Mouse (Mus musculus) large intestine, adult 2 months (tissue): ENCODE results near the gene Kif6. TPM values are rescaled to one million over a fixed set of nuclear protein-coding genes. Genes with fewer than 3 reads are reported as not detected.
A peak's percentile ranks its signal among the peaks of the same experiment; 100 is the strongest.

Experiments
- DNase-seq: peaks from one replicate; pipeline ENCODE4 v3.0.0-alpha.2; 2012; ENCODE audit warnings: low read depth, low spot score
- WGBS: fragments of 180-500 bp; shearing (Covaris S2); methylation state at CpG from one replicate; pipeline ENCODE4 v1.1.7; 2018; 5-methylcytosine and 5-hydroxymethylcytosine counted together
- polyA plus RNA-seq: library from polyadenylated mRNA; depleted of rRNA; stranded (reverse); fragments of >200 nt; gene quantifications from 2 replicates; pipeline ENCODE4 v1.2.3, GENCODE M21; 2012; rRNA removed

The Kif6 gene
- 0.07 and 0.10 TPM in 2 replicates for polyA plus RNA-seq

DNA sequence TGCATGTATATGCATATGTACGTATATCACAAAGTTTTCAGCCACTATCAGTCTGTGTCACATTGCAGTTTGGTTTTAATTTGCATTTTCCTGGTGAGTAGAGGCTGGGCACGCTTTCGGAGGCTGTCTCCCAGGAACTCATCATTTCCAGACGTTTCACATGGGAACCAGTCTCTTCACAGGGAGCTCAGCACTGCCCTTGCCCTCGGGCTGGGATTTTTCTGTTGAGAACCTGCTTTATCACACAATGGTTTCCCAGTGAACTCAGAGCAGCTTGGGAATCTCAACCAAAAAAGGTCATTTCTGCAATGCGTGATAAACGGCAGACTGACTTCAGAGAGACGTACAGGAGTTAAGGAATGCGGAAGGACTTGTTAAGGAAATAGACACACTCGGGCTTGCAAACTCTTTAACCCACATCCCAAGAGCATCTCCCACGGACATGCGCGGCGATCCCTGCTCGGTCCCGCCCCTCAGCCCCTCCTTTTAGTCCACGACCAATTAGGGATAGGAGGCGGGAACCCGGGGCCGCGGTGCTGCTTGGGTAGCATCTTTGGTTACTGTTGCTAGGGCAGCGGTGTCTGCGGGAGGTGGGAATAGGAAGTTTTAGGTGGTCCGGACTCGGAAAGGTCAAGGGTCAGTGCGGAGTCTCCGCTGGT is at the start of gene Kif6:
TSS of gene Kif6 (plus strand) at position 560 of the 659 bp plus-strand sequence.
- WGBS: 3% methylated on average over 27 of the region's 27 CpGs
- DNase-seq: peak; percentile 6

DNA sequence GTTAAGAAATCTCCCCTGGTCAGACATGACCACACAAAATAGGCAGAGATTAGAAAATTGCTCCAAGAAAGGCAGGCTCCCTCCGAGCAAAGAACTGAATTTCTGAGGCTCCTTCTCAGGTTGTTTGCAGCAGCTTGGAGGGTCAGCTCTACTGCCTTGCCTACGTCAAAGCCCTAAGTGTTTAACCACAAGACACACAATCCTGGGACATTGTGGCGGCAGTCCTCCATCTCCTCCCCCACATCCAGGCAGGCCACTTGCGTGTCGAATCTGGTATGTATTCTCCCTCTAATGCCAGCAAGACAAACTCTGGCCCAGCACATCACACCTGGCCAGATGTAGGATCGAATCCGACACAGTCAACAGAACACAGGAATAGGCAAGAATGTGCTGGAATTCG is 46.2 kb upstream of the Kif6 start:
- DNase-seq: no peak
- 74% methylated on average over 8 of the region's 8 CpGs for WGBS

DNA sequence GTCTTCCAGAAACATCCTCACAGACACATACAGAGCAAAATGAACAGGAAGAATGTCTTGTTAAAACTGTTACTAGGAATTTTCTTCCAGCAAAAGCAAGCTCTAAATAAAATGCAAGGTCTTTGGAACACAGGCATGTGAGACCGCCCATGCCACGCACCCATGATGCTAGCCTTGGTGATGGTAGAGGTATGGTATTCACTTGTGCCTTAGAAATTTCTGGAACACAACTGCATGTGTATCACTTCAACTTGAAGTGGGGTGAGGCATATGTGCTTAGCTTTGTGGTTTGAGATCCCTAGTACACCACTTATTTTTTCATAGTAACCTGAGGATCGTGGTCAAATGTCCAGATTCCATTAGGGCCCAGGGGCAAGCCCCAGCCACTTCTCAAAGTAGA is 37.6 kb upstream of the Kif6 start:
- 93% methylated on average over 3 of the region's 3 CpGs for WGBS

DNA sequence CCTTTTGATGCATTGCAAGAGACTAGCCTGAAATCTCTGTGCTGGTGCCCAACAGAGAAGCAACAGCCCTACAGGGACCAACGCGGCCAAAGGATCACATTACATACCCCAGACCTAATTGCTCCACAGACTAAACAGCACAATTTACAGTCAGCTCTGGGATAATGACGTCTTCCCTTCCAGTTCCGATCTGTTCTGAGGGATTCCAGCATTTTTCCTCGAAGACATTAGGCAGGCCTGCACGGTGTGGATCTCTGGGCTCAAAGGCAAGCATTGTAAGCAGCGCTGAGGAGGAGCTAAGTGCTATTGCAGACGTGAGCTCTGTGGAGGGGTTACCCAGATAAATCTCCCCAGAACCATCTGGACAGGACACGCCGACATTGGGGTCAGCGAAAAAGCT is 32.5 kb upstream of the Kif6 start:
- WGBS: 62% methylated on average over 11 of the region's 11 CpGs
- no peak for DNase-seq

More for the DNA sequence above, 37.6 kb upstream of the Kif6 start:
- DNase-seq: no peak

DNA sequence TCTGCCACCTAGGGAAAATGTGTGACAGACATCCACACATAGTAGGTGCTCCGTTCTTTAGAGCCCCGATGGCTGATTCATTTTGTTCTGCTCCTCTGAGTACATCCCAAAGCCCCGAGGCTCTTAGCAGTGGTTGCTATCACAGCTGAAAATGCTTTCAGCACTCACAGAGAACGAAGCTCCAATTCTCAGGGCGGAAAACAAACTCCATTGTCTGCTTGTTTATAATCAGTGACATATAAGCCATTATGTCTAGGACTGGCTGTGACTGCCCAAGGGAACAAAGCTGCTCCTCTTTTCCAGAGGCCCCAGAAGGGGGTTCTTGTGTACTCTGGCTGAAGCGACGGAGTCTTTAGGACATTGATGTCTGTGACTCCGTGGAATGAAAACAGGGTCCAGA is 24.9 kb upstream of the Kif6 start:
- 43% methylated on average over 8 of the region's 8 CpGs for WGBS
- DNase-seq: no peak

DNA sequence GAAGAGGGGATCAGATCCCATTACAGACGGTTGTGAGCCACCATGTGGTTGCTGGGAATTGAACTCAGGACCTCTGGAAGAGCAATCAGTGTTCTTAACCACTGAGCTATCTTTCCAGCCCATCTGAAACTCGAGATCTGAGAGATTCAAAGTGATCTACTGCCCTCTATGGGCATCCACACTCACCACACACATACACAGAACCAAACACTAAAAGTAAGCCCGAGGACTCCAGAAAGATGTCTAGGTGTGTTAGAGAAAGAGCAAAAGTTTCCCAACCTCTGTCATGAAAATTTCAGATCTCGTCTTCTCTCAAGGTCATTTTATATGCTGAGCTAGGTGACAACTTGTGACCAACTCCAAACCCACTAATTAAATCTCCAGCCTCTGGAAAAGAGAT is 9.5 kb upstream of the Kif6 start:
- WGBS: 66% methylated on average over 4 of the region's 4 CpGs
- no peak for DNase-seq

DNA sequence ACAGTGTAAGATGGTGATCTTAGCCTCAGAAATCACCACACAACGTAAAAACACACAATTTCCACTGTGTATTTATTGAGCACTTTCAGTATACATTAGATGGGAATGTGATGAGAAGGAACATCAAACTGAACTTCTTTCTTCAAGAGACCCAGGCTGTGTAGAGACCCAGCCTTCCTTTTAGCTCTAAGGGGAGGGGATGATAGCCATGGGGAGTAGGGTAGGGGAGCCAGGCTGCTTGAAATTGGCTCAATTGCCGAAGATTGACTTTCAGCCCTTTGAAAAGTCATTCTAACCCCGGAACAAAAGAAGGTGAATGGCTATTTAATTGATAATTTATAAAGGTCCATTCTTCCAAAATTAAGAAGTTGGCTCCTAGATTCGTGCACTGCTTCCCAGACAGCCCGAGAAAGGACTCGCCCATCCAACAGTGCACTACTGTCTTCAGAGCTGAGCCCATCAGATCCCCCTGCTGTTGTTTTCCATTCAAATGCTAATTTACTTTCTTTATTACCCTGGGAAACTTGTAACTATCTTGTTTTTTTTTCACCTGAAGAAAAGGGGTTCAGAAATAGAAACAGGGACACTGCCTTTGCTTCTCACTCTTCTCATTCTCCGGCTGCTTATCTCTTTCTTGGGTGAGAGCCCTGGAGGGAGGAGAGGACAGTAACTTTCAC is 7.4 kb upstream of the Kif6 start:
- 69% methylated on average over 7 of the region's 7 CpGs for WGBS
- DNase-seq: no peak

DNA sequence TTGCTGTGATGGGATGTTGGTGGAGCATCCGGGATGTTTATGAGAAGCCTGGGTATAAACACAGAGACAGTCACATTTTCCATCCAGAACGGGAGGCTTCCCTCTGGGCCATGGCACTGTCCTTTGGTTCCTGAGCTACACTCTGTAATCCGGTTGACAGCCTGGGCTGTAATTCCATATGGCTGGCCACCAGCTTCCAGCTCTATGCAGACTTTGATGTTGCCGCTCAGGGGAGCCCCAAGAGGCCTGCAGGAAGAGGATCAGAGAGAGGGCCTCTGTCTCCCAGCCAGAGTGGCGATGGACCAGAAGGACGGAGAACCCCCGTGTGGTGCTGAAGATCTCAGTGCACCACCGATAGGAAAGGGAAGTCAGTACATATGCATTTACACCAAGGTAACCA is 4.6 kb upstream of the Kif6 start:
- DNase-seq: no peak
- 55% methylated on average over 8 of the region's 8 CpGs for WGBS

DNA sequence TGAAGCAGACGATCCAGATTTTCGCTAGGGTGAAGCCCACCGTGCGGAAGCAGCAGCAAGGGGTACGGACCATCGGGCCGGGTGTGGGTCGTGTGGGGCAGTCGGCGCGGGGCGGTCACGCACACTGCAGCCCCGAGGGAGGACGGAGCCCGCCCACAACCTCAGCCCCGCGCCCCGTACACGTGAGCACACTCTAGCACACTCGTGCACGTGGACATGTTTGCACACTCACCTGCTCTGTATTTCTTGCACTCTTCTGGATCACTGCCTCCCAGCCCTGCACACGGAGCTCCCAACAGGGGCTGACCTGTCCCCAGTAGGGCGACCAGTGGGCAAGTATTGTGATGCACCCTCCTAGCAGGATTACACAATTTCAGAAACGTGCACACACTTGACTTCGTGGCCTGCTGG is 310 bp downstream of the Kif6 start:
- DNase-seq: no peak
- WGBS: 3% methylated on average over 26 of the region's 26 CpGs

DNA sequence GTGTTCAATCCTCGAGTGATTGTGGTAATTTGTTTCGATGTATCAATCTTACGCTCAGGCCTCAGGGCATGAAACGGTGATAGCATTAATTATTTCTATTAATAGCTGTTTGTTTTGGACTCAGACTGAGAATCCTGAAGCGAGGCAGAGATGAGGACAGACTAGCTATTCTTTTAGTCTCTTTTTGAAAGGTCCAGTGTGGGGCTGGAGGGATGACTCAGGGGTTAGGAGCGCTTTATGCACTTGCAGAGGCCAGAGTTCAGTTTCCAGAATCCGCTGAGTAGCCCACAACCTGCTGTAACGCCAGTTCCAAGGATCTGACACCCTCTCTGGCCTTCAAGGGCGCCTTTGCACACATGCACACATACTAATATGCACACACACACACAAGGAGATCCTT is 9.6 kb downstream of the Kif6 start:
- WGBS: 81% methylated on average over 9 of the region's 9 CpGs
- no peak for DNase-seq

DNA sequence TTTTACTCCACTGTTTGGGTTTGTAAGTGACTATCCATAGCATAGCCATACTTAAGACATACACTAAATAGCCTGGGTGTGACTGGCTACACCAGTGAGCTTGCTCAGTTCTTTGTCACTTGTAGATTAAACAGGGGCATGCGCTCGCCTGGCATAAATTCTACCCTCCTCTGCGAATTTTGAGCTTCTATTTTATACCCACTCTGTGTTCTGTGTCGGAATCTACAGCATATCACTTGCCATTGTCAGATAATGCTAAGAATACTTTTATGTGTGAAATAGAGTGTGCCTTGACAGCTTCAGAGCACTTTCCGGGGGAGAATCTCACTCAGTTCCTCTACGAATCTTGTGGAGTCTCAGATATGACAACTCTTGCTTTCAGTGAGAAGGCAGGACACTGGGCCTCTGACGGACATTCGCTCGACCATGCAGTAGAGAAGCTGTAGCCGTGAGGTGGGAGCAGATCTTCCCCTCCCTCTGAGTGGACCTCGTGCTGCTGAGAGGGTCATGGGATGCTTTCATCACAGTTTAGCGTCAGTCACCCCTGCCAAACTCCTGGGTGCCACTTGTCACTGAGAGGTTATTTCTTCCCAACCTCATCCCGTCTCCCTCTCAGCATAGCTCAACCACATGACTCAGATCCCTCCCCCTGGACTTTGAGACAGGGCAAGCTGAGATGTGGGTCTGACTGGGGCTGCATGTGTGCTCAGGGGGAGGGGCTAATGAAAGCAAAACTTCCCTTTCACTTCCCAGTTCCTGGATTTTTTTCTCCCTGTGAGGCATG is 12.3 kb downstream of the Kif6 start:
- WGBS: 71% methylated on average over 13 of the region's 13 CpGs
- DNase-seq: no peak

DNA sequence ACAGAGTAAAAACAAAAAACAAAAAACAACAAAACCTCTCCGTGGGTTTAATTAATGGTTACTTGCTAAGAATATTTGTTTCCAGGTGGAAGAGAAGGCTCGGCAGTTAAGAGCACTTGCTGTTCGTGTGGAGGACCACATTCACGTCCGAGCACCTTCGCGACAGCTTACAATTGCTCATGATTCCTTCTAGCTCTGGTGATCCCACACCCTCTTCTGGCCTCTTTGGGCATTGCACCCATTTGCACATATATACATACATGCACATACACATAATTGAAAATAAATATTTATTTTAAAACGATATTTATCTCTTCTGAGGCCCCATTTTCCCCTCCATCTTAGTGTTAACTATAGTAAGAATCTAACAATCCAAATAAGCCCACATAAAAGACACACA is 13.9 kb downstream of the Kif6 start:
- DNase-seq: no peak

DNA sequence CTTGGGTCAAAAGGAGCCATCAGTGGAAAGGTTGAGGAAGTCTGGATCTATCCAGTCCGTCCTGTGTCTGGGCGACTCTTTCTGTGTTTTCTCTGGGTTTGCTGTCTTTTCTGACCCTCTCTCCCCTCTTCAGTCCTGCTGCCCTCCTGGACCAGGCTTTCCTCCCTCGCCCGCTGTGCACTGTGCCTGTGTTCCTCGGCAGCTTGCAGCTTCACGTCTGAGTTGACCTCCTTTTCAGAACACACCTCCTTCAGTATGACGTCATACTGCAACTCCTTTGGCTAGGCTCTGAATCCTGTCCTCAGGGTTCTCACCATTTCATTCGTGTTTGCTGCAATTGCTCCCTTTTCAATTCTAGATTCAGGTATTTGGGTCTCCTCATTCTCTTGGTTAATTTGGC is 18.1 kb downstream of the Kif6 start:
- no peak for DNase-seq
- 40% methylated on average over 8 of the region's 8 CpGs for WGBS

More for the DNA sequence above, 13.9 kb downstream of the Kif6 start:
- 94% methylated on average over 8 of the region's 8 CpGs for WGBS

DNA sequence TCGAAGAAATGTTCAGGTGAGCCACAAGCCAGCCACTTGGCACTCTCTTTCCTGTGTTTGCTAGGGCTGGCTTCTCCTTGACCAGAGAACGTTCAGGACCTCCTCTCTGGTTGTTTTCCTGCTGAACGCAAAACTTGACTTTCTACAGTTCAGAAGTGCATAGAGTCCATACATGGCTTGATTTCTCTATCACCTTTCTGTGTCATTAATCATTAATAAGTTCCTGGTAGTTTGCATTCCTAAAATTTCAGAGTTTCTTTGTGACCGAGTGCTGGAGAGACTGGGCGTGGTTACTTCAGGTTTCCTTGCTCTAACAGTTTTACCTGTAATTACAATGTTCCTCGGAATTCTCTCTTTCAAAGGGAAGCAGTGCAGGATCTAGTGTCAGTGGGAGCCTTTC is 27.0 kb downstream of the Kif6 start:
- WGBS: 62% methylated on average over 6 of the region's 6 CpGs
- no peak for DNase-seq

DNA sequence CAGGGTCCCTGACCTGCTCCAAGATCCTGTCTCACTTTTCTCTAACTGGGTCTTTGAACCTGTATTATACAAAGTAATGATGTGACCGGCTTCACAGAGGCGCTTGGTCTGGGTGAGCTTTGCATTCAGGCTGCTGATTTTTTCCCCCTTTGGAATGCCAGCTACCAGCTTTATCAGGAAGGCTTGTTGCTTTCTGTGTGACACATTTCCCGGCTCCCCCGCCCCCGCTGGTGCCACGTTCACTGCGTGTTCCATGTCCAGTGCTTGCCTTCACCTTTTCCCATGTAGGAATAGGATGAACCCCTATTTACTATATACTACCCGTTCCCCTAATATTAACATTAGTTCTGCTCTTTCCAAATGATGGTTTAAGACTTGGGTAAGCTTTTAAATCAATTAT is 27.4 kb downstream of the Kif6 start:
- 95% methylated on average over 8 of the region's 8 CpGs for WGBS

DNA sequence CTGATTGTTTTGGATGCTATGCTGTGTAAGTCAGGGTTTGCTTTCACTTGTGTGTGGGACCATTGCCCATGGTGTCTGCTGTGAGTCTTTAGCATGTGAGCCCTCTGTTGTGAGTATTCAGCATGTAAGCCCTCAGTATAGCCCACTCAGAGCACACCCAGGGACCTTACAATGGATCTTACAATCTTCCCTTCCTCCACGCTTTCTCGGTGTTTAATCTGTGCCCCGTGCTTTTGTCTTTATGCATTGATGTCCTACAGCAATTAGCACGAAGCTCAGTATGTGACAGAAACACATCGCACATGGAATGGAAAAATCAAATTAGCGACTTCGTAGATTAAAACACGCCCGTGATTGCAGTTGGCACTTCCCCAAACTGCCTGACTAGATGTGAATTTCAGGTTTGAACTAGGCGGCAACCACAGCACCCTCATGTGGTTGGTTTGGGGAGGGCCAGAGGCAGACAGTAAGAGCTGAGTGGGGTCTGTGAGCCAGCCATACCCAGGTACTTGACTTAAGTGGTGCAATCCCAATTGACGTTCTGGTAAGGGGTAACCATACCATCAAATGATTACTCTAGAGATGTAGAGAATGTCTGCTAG is 28.1 kb downstream of the Kif6 start:
- WGBS: 88% methylated on average over 11 of the region's 11 CpGs
- no peak for DNase-seq

More for the DNA sequence above, 27.4 kb downstream of the Kif6 start:
- no peak for DNase-seq

DNA sequence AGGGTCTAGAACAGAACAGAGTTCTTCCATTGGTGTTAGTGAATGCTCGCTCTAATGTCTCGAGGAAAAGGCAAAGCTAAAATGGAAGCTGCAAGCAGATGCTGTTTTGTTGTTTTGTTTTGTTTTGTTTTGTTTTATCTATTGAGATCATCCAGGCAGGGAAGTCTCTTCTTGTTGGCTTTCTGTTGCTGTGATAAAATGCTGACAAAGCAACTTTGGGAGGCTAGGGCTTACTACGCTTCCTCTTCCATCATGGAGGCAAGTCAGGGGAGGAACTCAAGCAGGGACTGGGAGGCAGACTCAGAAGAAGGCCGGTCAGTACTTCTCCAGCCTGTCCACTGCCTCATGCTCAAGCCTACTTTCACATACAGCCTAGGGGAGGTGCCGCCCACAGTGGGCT is 31.3 kb downstream of the Kif6 start:
- no peak for DNase-seq
- WGBS: 95% methylated on average over 5 of the region's 5 CpGs

DNA sequence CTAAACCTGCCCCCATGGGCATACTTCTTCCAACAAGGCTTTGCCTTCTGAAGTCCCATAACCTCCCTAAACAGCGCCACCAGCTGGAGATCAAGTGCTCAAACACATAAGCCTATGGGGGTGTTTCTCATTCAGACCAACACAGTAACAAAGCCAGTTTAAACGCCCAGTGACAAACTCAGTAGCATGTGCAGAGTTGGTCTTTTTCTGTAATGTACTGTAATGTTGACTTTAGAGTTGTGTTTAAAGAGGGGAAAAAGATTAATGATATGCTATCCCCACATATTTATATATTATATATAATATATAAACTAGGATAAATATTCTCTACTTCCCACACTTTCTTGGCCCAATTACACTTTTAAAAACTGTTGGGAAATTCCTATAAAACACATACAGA is 34.0 kb downstream of the Kif6 start:
- 64% methylated on average over 2 of the region's 2 CpGs for WGBS
- no peak for DNase-seq

DNA sequence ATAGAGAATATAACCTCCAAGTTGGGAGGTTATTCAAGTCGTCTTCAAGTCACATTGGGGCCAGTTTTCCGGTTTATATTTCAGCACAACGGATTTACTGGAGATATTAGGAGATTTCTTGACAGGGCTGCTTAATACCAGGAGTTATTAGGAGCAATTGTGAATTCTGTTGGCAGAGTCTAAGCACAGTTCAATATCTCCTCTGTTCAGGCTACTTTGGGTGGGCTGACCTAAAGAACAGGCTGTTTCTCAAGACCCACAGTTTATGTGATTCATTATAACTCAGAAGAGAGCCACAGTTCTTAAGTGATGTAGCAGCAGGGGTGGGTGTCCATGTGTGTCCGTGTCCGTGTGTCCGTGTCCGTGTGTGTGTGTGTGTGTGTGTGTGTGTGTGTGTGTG is 34.5 kb downstream of the Kif6 start:
- DNase-seq: no peak
- 77% methylated on average over 7 of the region's 7 CpGs for WGBS

DNA sequence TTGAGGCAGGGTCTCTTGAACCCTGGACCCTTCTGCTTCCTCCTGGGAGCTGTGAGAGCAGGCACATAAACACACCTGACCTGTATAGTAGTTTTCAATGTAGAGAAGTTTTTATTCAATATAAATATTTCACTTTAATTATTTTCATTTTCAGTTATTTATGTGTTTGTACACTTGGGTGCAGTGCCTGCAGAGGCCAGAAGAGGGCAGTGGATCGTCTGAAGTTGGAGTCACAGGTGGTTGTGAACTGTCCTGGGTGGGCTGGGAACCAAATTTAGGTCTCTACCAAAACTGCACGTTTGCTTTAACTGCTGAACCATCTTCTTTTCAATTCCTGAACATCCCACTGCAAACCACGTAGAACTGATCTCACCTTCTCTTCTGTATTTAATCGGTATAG is 35.4 kb downstream of the Kif6 start:
- WGBS: 73% methylated on average over 4 of the region's 4 CpGs
- no peak for DNase-seq
